Mouse (Mus musculus): ENCODE data around the gene Cask. TPM values are rescaled to one million over a fixed set of nuclear protein-coding genes. Genes with fewer than 3 reads are reported as not detected.
"Not testable (repeated sequence)": the region's sequence is repeated elsewhere in the genome, so short reads cannot be mapped to it uniquely, and the experiment has no call there.

Cask gene
- polyA plus RNA-seq, 1 experiment from 2014 or later, result 29.4 TPM

DNA sequence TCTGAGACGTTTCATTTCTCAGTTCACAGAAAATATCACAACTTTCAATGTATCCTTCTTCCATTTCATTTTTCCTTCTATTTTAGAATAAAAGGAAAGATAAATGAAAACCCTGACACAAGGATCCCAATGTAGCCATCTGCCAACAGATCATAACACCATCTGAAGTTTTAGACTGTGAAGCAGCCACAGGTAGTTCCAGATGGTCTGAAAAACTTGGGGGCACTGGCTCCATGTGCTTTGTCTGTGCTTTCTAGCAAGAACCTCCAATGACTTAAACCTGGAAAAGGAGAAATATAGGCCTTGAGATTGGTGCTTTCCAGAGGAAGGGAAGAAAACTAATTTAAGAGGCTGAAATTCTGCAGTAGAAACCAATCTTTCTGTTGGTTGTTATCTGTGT is 28.4 kb downstream of the Cask start:
- H3K9ac ChIP-seq, result no peak overlapping the region
- H3K4me1 ChIP-seq, result no peaks in the 10 kb centered on the region
- no peak overlapping the region for H3K4me2 ChIP-seq
- no peaks in the 10 kb centered on the region for H3K9me3 ChIP-seq (replicated peaks)
- H3K36me3 ChIP-seq (ENCODE audit: poor library complexity, severe bottlenecking), result no peaks in the 10 kb centered on the region
- H3K27ac ChIP-seq, result no peak overlapping the region
- H3K4me3 ChIP-seq, result no peak overlapping the region
- no peak for ATAC-seq
- 75% methylated on average over 1 of the region's 1 CpGs for WGBS
- no peaks in the 10 kb centered on the region for H3K27me3 ChIP-seq

DNA sequence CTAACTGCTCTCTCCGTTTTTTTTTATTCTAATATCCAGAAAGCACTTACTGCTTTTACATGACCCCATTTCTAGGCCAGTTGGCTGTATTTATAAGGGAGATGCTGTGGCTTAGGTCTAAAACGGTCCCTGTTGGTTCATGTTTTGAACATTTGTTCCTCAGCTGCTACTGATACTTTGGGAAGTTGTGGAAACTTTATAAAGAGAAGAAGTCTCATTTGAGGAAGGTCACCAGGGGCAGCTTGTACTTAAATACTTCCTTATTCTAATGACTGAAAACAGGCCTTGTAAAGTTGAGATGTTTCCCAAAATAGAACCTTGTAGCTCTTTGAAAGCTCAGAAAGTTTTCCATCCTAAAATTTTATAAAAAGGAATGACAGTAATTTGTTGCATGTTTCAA is 52.4 kb downstream of the Cask start:
- 78% methylated on average over 2 of the region's 2 CpGs for WGBS
- Histone ChIP-seq H3K36me3 (ENCODE audit: poor library complexity, severe bottlenecking) (no peaks in the 10 kb centered on the region), H3K4me2 (no peak overlapping the region), H3K27me3 (no peaks in the 10 kb centered on the region), H3K4me3 (no peak overlapping the region), H3K9me3 (replicated peaks) (no peaks in the 10 kb centered on the region), H3K4me1 (no peaks in the 10 kb centered on the region), H3K9ac (no peak overlapping the region), H3K27ac (no peak overlapping the region)
- ATAC-seq, result no peak

GRCm38 (mm10) chrX:13765672-13766071 is 85.5 kb downstream of the Cask start:
- ATAC-seq, result no peak
- Histone ChIP-seq H3K4me2 (no peak overlapping the region), H3K9ac (no peak overlapping the region), H3K9me3 (replicated peaks) (no peaks in the 10 kb centered on the region), H3K27ac (no peak overlapping the region), H3K4me1 (no peaks in the 10 kb centered on the region), H3K27me3 (no peaks in the 10 kb centered on the region), H3K36me3 (ENCODE audit: poor library complexity, severe bottlenecking) (no peaks in the 10 kb centered on the region), H3K4me3 (no peak overlapping the region)
- 64% methylated on average over 1 of the region's 1 CpGs for WGBS

- Histone ChIP-seq H3K4me3 (no peak overlapping the region), H3K27me3 (no peaks in the 10 kb centered on the region), H3K4me1 (no peaks in the 10 kb centered on the region), H3K4me2 (no peak overlapping the region), H3K9me3 (replicated peaks) (no peaks in the 10 kb centered on the region), H3K27ac (no peak overlapping the region), H3K36me3 (ENCODE audit: poor library complexity, severe bottlenecking) (no peaks in the 10 kb centered on the region), H3K9ac (no peak overlapping the region)
- 68% methylated on average over 1 of the region's 1 CpGs for WGBS
- ATAC-seq, result no peak
Observed at GRCm38 (mm10) chrX:13765024-13765423, 86.1 kb downstream of the Cask start.

- Histone ChIP-seq H3K27ac (no peak overlapping the region), H3K27me3 (no peaks in the 10 kb centered on the region), H3K4me1 (no peaks in the 10 kb centered on the region), H3K4me2 (no peak overlapping the region), H3K36me3 (ENCODE audit: poor library complexity, severe bottlenecking) (no peaks in the 10 kb centered on the region), H3K4me3 (no peak overlapping the region), H3K9me3 (replicated peaks) (no peaks in the 10 kb centered on the region), H3K9ac (no peak overlapping the region)
- no peak for ATAC-seq
- 19% methylated on average over 3 of the region's 3 CpGs for WGBS
Observed at GRCm38 (mm10) chrX:13757279-13758005, 93.7 kb downstream of the Cask start.

- no peaks in the 10 kb centered on the region for H3K9me3 ChIP-seq (replicated peaks)
- no peak overlapping the region for H3K4me3 ChIP-seq
- no peaks in the 10 kb centered on the region for H3K36me3 ChIP-seq (ENCODE audit: poor library complexity, severe bottlenecking)
- H3K27ac ChIP-seq, result no peak overlapping the region
- no peak overlapping the region for H3K9ac ChIP-seq
- no peaks in the 10 kb centered on the region for H3K27me3 ChIP-seq
- no peaks in the 10 kb centered on the region for H3K4me1 ChIP-seq
- no peak for ATAC-seq
- 79% methylated on average over 2 of the region's 2 CpGs for WGBS
- H3K4me2 ChIP-seq, result no peak overlapping the region
Observed at GRCm38 (mm10) chrX:13741110-13741509, 110.1 kb downstream of the Cask start.

- not testable (repeated sequence) for H3K27me3 ChIP-seq, ATAC-seq
Observed at GRCm38 (mm10) chrX:13730785-13731184, 120.4 kb downstream of the Cask start.

DNA sequence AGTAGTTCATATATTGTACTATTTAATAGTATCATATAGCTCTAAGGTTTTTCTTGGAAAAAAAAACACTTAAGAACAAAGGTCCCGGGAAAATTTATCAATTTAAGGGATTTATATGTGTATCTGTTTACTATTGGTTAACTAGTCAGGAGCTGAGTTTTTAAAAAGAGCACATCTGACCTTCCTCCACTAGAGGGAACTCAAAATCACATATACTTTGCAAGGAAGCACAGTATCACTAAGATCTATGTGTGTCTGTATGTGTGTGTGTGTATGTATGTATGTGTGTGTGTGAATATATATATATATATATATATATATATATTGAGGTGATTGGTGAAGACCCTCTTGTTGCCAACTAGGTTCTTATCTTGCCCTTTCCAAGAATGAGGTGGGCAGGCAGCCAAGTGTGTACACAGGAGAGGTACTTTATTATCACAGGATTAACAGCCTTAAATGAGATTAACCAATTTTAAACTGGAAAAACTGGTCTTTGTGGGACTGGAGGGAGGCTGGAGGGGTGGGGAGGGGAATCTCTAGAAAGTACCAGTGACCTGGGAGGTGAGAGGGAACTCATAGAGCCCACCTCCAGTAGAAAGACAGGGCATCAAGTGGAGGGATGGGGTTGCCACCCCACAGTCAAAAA is 121.2 kb downstream of the Cask start:
- 78% methylated on average over 1 of the region's 1 CpGs for WGBS
- Histone ChIP-seq H3K4me1 (0 out of 2 replicates have a peak, but pooled peaks cover 5% of the 10 kb centered on the region), H3K9me3 (replicated peaks) (no peaks in the 10 kb centered on the region), H3K4me2 (no peak overlapping the region), H3K27me3 (no peaks in the 10 kb centered on the region), H3K4me3 (no peak overlapping the region), H3K36me3 (ENCODE audit: poor library complexity, severe bottlenecking) (no peaks in the 10 kb centered on the region), H3K9ac (no peak overlapping the region), H3K27ac (no peak overlapping the region)
- ATAC-seq, result 0 out of 2 replicates have a peak, but pooled peaks have one; percentile 16

More at GRCm38 (mm10) chrX:13730785-13731184, 120.4 kb downstream of the Cask start:
- H3K9ac ChIP-seq; H3K4me1 ChIP-seq; H3K4me3 ChIP-seq; H3K27ac ChIP-seq; H3K9me3 ChIP-seq (replicated peaks); H3K36me3 ChIP-seq (ENCODE audit: poor library complexity, severe bottlenecking); H3K4me2 ChIP-seq: not testable (repeated sequence)

GRCm38 (mm10) chrX:13725573-13726403 is 125.4 kb downstream of the Cask start:
- Histone ChIP-seq H3K4me1 (0 out of 2 replicates have a peak, but pooled peaks cover 5% of the 10 kb centered on the region), H3K4me2 (no peak overlapping the region), H3K36me3 (ENCODE audit: poor library complexity, severe bottlenecking) (no peaks in the 10 kb centered on the region), H3K9me3 (replicated peaks) (no peaks in the 10 kb centered on the region), H3K27ac (no peak overlapping the region), H3K9ac (no peak overlapping the region), H3K4me3 (no peak overlapping the region), H3K27me3 (no peaks in the 10 kb centered on the region)
- ATAC-seq, result no peak
- WGBS, result 51% methylated on average over 8 of the region's 8 CpGs

DNA sequence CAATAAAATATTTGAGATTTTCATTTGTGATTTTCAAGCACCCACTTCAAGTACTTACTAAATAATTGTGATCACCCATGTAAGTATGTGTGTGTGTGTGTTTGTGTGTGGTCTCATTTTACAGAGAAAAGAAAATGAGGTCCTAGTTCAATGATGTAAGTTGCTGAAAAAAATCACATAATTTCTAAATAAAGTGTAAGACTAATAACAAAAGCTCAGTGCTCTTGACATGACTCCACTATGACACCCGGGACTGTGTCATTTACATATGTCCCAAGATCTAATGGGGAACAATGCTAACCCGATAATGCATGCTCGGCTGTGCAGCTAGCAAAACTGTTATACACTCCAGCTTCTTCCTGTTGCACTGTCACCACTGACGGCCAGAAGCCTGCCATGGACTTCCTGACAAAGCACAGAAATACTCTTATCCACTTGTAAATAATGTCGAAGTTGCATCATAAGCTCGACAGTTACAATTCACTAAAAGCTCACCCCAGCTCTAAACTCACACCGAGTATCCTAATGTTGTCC is 130.8 kb downstream of the Cask start:
- 76% methylated on average over 7 of the region's 7 CpGs for WGBS
- no peak overlapping the region for H3K27ac ChIP-seq
- no peaks in the 10 kb centered on the region for H3K27me3 ChIP-seq
- ATAC-seq, result no peak
- H3K9me3 ChIP-seq (replicated peaks), result no peaks in the 10 kb centered on the region
- H3K36me3 ChIP-seq (ENCODE audit: poor library complexity, severe bottlenecking), result no peaks in the 10 kb centered on the region
- H3K9ac ChIP-seq, result no peak overlapping the region
- H3K4me1 ChIP-seq, result no peaks in the 10 kb centered on the region
- H3K4me2 ChIP-seq, result no peak overlapping the region
- no peak overlapping the region for H3K4me3 ChIP-seq

GRCm38 (mm10) chrX:13718283-13718682 is 132.9 kb downstream of the Cask start:
- Histone ChIP-seq H3K4me2 (no peak overlapping the region), H3K4me1 (no peaks in the 10 kb centered on the region), H3K4me3 (no peak overlapping the region), H3K9ac (no peak overlapping the region), H3K27ac (no peak overlapping the region), H3K36me3 (ENCODE audit: poor library complexity, severe bottlenecking) (peaks cover 4% of the 10 kb centered on the region; the same call in 1 of the 2 replicates), H3K9me3 (replicated peaks) (no peaks in the 10 kb centered on the region), H3K27me3 (no peaks in the 10 kb centered on the region)
- WGBS, result 84% methylated on average over 1 of the region's 1 CpGs
- ATAC-seq, result no peak

All from forebrain, embryonic 13.5 days (tissue).